Mouse (Mus musculus) testis, adult 2 months (tissue): Measurements from ENCODE around the gene Gemin2. TPM values are rescaled to one million over a fixed set of nuclear protein-coding genes. Genes with fewer than 3 reads are reported as not detected.

Source experiments
- H3K27ac ChIP-seq: fragments of 200-500 bp; 2 replicates; pipeline ENCODE4 v1.5.1; 2012; ENCODE audit warnings: low read depth, low read length; ENCODE audit not compliant: control insufficient read depth, insufficient read depth
- H3K27me3 ChIP-seq: fragments of 200-500 bp; 2 replicates; pipeline ENCODE4 v1.6.1; 2012; ENCODE audit warnings: mild to moderate bottlenecking, low read length, moderate library complexity; ENCODE audit not compliant: control insufficient read depth, insufficient read depth
- H3K36me3 ChIP-seq: fragments of 200-500 bp; 2 replicates; pipeline ENCODE4 v1.6.1; 2012; ENCODE audit warnings: mild to moderate bottlenecking, low read length; ENCODE audit not compliant: control insufficient read depth, insufficient read depth
- H3K4me1 ChIP-seq: fragments of 200-500 bp; 2 replicates; pipeline ENCODE4 v1.6.1; 2012; ENCODE audit warnings: low read length; ENCODE audit not compliant: control insufficient read depth, insufficient read depth
- H3K4me3 ChIP-seq: fragments of 200-500 bp; 2 replicates; pipeline ENCODE4 v1.5.1; 2012; ENCODE audit warnings: low read depth, mild to moderate bottlenecking, low read length, moderate library complexity, mixed read lengths; ENCODE audit not compliant: control insufficient read depth
- CTCF ChIP-seq: fragments of 200-500 bp; IDR thresholded peaks from 2 replicates; pipeline ENCODE4 v1.5.1; 2012; ENCODE audit warnings: low read depth, mild to moderate bottlenecking, inconsistent platforms, low read length, moderate library complexity; ENCODE audit not compliant: control insufficient read depth, insufficient read depth, insufficient replicate concordance
- POLR2A ChIP-seq: fragments of 200-500 bp; IDR thresholded peaks from 2 replicates; pipeline ENCODE4 v1.6.1; 2012; ENCODE audit warnings: low read depth, mild to moderate bottlenecking, inconsistent platforms, low read length, moderate library complexity; ENCODE audit not compliant: control insufficient read depth
- polyA plus RNA-seq: library from polyadenylated mRNA; depleted of rRNA; stranded (reverse); fragments of >200 nt; gene quantifications from 2 replicates; pipeline ENCODE4 v1.2.3, GENCODE M21; 2012

Gene Gemin2
- polyA plus RNA-seq, 1 experiment = 5.5 TPM

DNA sequence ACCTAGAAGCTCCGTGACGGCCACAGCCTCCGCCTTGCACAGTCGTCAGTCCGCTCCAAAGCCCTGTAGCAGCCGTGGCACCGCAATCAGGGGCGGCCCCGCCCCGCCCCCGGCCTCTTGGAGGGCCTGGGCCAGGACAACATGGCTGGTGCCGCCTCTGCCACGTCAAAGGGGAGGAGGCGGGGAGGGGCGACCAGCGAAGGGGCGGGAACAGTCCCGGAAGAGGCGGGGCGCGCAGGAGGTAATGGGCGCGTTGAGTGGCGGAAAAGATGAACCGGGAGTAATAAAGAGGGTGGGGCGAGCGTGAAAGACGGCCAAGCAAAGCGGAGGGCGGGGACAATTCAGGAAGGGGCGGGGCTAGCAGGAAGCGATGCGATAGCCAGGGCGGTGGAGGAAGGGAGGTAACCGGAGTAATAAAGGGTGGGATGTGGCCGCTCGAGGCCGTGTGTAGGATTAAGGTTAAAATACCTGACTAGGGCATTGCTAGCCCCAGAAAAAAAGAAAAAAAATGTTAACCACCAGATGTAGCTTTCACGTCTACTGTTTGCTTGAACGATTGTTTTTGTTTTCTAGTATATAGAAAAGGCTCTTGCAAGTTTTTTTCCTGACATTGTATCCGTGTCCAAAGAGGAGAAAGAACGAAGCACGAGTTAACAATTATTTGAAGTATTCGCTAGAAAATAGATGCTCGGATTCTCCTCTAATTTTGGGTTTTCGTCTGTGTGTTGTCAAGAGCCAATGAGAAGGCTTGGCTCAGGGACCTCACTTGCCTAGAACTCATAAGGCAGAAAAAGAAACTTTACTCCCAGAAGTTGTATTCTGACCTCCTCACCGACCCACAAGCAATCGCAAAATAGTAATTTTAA lies 1.1 kb upstream of the Gemin2 start, which contains the start of gene Sec23a:
TSS of gene Sec23a (minus strand) at position 174 of the 866 bp plus-strand sequence.
- Histone ChIP-seq H3K4me3 (peak within 1 kb of the TSS; percentile 89), H3K4me1 (peaks cover 2% of the 10 kb centered on the region; the same call in 1 of the 2 replicates), H3K36me3 (no peaks in the 10 kb centered on the region; the same call in 1 of the 2 replicates), H3K27ac (peak within 1 kb of the TSS; percentile 81), H3K27me3 (no peaks in the 10 kb centered on the region)
- TF ChIP-seq POLR2A = peak; percentile 76
- no peak for TF ChIP-seq CTCF

DNA sequence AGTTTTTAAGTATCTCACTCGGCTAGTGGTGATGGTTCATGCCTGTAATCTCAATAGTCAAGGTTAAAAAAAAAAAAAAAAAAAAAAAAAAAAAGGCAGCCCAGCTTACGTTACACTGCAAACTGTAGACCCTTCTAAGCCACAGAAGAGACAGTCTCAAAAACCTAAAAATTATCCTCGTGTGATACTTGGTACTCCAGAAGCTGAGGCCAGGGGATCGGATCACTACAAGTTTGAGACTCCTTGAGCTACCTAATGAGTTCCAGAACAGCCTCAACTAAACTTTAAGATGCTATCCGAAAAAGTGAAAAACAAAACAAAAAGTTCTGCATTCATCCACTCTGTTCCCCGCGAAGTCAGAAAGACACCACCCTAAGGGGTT lies 492 bp upstream of the Gemin2 start:
- H3K4me1 ChIP-seq = peaks cover 2% of the 10 kb centered on the region; the same call in 1 of the 2 replicates
- H3K27me3 ChIP-seq = no peaks in the 10 kb centered on the region
- peak overlapping the region; percentile 89 for H3K4me3 ChIP-seq
- H3K27ac ChIP-seq = peak overlapping the region; percentile 77
- peaks cover 1% of the 10 kb centered on the region; the same call in 1 of the 2 replicates for H3K36me3 ChIP-seq
- TF ChIP-seq CTCF = no peak

DNA sequence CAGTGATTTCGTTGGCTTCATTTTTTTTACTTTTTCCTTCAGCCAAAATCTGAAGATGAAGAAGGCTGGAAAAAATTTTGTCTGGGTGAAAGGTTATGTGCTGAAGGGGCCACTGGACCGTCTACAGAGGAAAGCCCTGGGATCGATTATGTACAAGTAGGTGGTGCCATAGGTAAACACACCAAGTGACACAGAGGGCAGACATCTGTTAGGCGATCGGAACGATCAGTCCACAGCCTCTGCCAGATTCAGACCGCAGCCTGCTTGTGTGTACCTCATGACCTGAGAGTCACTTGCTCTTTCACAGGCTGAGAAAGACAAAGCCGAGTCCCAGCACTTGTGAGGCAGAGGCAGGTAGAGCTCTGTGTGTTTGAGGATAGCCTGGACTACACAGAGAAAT lies 4.8 kb downstream of the Gemin2 start:
- Histone ChIP-seq H3K4me1 (no peaks in the 10 kb centered on the region), H3K4me3 (no peak overlapping the region), H3K27me3 (no peaks in the 10 kb centered on the region), H3K36me3 (peaks cover 3% of the 10 kb centered on the region), H3K27ac (no peak overlapping the region)
- no peak for TF ChIP-seq CTCF
- TF ChIP-seq POLR2A = no peak

DNA sequence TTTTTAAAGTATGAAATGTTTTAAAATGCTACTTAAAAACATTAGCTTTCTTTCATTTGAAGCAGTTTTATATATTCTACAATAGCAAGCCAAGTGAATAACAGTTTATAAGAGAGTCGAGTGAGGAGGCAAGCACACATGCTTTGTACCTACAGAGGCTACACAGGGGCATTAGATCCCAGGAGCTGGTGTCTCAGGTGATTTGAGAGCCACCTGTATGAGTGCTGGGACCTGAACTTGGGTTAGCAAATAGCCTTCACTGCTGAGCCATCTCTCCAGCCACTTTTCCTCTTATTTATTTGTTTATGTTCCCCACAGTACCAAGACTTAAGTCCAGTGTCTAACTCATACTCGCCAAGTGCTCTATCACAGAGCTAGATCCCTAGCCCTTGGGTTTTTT lies 6.7 kb downstream of the Gemin2 start:
- TF ChIP-seq CTCF (no peak), POLR2A (no peak)
- Histone ChIP-seq H3K27me3 (no peaks in the 10 kb centered on the region), H3K36me3 (peaks cover 3% of the 10 kb centered on the region)

DNA sequence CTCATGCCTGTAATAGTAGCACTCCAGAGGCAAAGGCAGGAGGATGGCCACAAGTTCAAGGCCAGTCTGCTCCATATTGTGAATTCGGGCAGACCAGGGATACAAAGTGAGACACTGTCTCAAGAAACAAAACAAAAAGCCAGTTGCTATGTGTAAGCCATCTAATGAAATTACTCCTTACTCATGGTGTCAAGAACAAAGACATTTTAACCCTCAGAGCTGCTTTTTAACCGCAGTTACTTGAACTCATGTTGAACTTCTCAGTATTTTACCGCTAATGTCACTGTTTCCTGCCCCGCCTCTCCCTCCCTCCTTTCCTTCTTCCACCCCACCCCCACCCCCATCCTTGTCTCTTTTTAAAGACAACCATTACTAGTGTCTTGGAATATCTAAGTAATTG lies 8.1 kb downstream of the Gemin2 start:
- Histone ChIP-seq H3K36me3 (peaks cover 3% of the 10 kb centered on the region), H3K27me3 (no peaks in the 10 kb centered on the region), H3K4me3 (no peak overlapping the region), H3K27ac (no peak overlapping the region), H3K4me1 (no peaks in the 10 kb centered on the region)
- TF ChIP-seq POLR2A = no peak
- TF ChIP-seq CTCF = no peak

More for the DNA sequence above, 6.7 kb downstream of the Gemin2 start:
- Histone ChIP-seq H3K27ac (no peak overlapping the region), H3K4me1 (no peaks in the 10 kb centered on the region), H3K4me3 (no peak overlapping the region)

DNA sequence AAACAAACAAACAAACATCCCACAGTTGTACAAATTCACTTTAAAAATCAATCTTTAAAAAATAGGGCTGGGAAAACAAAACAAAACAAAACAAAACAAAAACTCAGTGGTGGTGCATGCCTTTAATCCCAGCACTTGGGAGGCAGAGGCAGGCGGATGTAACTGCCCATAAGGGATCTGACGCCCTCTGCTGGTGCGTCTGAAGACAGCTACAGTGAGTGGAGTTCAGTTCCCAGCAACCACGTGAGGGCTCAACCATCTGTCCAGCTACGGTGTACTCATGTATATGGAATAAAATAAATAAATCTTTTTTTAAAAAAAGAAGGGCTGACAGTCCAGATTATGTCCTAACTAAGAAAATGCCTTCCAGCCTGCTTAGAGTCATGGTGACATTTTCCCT lies 18.9 kb downstream of the Gemin2 start:
- TF ChIP-seq CTCF (peak; percentile 50; the same call in 1 of the 2 replicates), POLR2A (no peak)
- Histone ChIP-seq H3K36me3 (peaks cover 3% of the 10 kb centered on the region), H3K27me3 (no peaks in the 10 kb centered on the region), H3K27ac (no peak overlapping the region), H3K4me1 (no peaks in the 10 kb centered on the region), H3K4me3 (no peak overlapping the region)

DNA sequence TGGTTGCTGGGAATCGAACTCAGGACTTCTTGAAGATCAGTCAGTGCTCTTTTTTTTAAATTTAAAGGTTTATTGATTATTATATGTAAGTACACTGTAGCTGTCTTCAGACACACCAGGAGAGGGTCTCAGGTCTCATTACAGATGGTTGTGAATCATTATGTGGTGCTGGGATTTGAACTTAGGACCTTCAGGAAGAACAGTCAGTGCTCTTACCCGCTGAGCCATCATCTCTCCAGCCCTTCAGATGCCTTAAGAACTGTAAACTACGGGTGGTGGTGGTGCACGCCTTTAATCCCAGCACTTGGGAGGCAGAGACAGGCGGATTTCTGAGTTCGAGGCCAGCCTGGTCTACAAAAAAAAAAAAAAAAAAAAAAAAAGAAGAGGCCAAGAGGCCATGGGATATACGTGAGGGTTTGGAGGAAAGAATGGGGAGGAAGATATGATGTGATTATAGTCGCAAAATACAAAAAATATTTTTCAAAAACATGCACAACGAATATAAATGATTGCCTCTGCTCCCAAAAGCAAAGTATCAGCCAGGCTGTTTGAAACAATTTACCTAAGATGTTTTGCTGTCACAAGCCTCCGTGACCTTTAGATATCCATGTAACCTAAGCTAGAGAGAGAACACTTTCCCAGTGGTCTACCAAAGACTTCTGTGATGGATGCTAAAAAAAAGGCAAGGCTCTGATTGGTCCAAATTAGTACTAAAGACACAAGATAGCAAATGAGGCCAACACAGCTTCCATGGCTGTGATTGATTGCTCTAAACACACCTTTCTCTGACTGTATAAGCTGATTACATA lies 26.2 kb downstream of the Gemin2 start:
- Histone ChIP-seq H3K4me1 (no peaks in the 10 kb centered on the region), H3K4me3 (no peak overlapping the region; the same call in 1 of the 2 replicates)

More for the DNA sequence above, 26.2 kb downstream of the Gemin2 start:
- Histone ChIP-seq H3K27me3 (no peaks in the 10 kb centered on the region), H3K36me3 (no peaks in the 10 kb centered on the region), H3K27ac (peak overlapping the region; percentile 92; the same call in 1 of the 2 replicates)
- TF ChIP-seq CTCF (no peak), POLR2A (no peak)
